Mouse (Mus musculus) embryonic fibroblast, embryonic 13.5 days (primary cell): ENCODE data around the gene Fam19a2. TPM values are rescaled to one million over a fixed set of nuclear protein-coding genes. Genes with fewer than 3 reads are reported as not detected.

Source experiments
- H3K27ac ChIP-seq: 2 replicates; pipeline ENCODE4 v1.5.1; 2012; ENCODE audit warnings: low read length, control low read depth, inconsistent platforms; ENCODE audit not compliant: insufficient read depth
- H3K4me1 ChIP-seq: 2 replicates; pipeline ENCODE4 v1.6.1; 2011; ENCODE audit warnings: low read length; ENCODE audit not compliant: control insufficient read depth, insufficient read depth
- H3K4me3 ChIP-seq: 2 replicates; pipeline ENCODE4 v1.5.1; 2011; ENCODE audit warnings: mild to moderate bottlenecking, control low read depth, low read length; ENCODE audit not compliant: insufficient read depth
- CTCF ChIP-seq: IDR thresholded peaks from 2 replicates; pipeline ENCODE4 v1.5.1; 2011; ENCODE audit warnings: mild to moderate bottlenecking, control low read depth, low read length, moderate library complexity, borderline replicate concordance; ENCODE audit not compliant: insufficient read depth
- POLR2A ChIP-seq: IDR thresholded peaks from 2 replicates; pipeline ENCODE4 v1.6.1; 2011; ENCODE audit warnings: low read depth, mild to moderate bottlenecking, control low read depth, low read length, moderate library complexity
- polyA plus RNA-seq: library from polyadenylated mRNA; stranded (reverse); fragments of >200 nt; gene quantifications from 2 replicates; pipeline ENCODE4 v1.2.4, GENCODE M21; 2011; ENCODE audit warnings: low read depth; ENCODE audit not compliant: missing spikeins, insufficient read length

The Fam19a2 gene
- polyA plus RNA-seq, 1 experiment = 0.77 TPM

DNA sequence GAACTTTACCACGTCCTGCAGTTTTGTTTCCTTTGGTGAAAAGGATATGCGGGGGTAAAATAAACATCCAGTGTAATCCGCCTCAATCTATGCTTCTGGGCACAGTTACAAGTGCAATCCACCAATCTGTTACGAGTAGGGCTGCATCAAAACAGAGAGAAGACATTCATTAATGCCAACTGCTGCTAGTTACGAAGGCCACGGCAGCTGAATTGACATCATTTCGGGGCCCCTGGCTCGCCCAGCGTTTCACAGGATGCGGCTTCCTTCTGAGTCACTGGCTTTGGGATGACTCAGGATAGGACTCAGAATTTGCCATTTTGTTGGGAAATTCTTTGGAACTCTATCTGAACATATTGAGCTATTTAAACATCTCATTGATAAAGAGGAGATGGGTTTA lies 4.8 kb downstream of the Fam19a2 start:
- Histone ChIP-seq H3K27ac (no peak overlapping the region; the same call in 1 of the 2 replicates), H3K4me3 (no peak overlapping the region), H3K4me1 (peaks cover 4% of the 10 kb centered on the region; the same call in 1 of the 2 replicates)
- TF ChIP-seq CTCF (no peak), POLR2A (no peak)

DNA sequence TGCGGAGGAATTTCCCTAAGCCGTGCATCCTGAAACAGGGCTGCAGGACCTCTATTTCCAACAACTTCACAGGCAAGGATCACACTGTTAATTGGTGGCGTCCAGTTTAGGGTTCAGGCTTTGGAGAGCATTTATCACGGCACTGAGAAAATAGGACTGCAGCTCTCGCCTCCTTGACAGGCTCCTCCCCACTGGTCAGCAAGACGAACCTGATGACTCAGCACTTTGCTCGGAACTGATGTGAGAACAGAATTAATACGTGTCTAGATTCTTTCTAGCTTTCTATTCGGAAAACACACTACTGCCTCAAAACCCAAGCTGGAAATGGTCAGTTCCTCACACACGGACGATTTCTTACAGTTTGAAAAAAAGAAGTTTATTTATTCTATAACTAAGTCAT lies 10.8 kb downstream of the Fam19a2 start:
- no peaks in the 10 kb centered on the region for H3K4me1 ChIP-seq
- H3K4me3 ChIP-seq = no peak overlapping the region
- no peak overlapping the region for H3K27ac ChIP-seq
- TF ChIP-seq POLR2A = no peak
- TF ChIP-seq CTCF = no peak

DNA sequence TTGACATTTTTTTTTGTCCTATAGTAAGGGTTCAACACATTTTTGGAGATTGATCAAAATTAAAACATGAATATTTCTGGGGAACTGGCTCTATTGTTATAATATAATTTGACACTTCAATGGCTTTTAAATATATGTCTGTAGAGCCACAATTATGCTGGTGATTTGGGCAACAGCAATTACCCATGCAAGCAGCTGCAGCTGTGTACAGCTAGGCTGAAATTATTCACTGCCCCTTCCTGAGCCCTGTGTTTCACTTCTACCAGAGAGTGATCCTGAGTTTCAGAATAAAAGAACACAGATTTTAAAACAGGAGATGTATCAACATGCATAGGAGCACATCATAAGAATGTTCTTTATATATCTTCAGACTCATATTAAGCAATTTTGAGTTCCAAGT lies 43.5 kb downstream of the Fam19a2 start:
- TF ChIP-seq POLR2A (no peak), CTCF (no peak)
- H3K4me3 ChIP-seq = no peak overlapping the region
- no peaks in the 10 kb centered on the region for H3K4me1 ChIP-seq
- H3K27ac ChIP-seq = no peak overlapping the region

DNA sequence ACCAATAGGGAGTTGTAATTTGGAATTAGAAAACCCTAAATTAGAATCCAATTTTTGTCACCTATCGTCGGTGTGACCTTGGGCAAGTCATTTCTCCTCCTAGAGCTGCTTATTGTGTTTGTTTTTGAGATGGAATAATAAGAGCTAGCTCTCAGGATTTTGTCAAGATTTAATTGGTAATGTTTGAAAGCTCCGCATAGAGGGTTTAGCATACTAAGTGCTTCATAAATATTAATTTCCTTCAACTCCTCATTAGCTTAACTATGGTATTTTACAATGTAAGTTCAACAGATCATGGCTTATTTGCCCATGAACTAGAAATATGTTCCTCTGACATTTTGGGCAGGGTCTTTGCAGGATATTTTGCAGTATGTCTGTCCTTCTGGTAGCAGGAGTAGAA lies 62.5 kb downstream of the Fam19a2 start:
- TF ChIP-seq POLR2A (no peak), CTCF (no peak)
- H3K4me3 ChIP-seq = no peak overlapping the region
- no peaks in the 10 kb centered on the region for H3K4me1 ChIP-seq
- no peak overlapping the region for H3K27ac ChIP-seq

DNA sequence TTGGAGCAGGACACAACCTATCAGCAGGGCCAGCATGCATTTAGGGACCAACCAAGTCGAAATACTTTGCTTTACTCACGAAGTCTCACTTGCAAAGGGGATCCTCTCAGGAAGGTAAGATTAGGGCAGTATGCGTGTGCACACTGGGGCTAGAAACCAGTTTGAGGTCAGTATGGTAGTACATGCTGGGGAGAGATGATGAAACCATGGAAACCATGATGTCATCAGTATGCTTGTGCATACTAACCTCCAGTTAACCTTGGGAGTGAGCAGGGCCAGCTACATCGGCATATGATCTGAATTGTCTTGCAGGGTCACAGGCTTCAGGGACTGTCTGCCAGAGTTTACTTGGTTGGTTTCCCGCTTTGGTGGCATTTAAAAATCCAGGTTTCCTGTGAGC lies 77.5 kb downstream of the Fam19a2 start:
- Histone ChIP-seq H3K4me3 (no peak overlapping the region), H3K27ac (no peak overlapping the region), H3K4me1 (no peaks in the 10 kb centered on the region)
- TF ChIP-seq CTCF (no peak), POLR2A (no peak)

DNA sequence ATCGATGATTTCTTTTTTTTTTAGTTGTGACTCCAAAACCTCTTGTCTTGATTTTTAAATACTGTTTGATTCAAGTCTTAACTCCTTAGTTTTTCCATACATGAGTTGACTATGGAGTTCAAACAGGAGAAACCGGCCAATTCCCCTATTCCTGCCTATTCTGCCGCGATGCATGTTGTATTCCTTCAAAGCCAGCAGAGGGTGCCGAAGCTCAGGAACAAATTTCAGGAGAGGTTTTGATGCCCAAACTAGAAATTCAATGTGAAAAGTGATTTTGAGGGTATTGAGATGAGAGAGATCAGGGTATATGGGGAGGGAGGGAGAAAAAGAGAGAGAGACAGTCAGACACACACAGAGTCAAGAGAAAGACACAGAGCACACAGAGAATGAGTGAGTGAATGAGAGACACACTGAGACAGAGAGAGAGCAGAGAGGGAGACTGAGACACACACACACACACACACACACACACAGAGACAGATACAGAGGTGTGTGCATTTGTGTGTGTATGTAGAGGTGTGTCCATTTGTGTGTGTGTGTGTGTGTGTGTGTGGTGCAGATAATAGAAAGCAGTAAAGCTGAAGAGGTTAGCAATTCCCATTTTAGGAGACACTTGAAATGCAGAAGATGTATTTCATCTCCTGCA lies 78.9 kb downstream of the Fam19a2 start:
- H3K4me3 ChIP-seq = no peak overlapping the region
- no peaks in the 10 kb centered on the region for H3K4me1 ChIP-seq
- H3K27ac ChIP-seq = no peak overlapping the region
- TF ChIP-seq CTCF = 0 out of 2 replicates have a peak, but pooled peaks have one; percentile 9
- no peak for TF ChIP-seq POLR2A

DNA sequence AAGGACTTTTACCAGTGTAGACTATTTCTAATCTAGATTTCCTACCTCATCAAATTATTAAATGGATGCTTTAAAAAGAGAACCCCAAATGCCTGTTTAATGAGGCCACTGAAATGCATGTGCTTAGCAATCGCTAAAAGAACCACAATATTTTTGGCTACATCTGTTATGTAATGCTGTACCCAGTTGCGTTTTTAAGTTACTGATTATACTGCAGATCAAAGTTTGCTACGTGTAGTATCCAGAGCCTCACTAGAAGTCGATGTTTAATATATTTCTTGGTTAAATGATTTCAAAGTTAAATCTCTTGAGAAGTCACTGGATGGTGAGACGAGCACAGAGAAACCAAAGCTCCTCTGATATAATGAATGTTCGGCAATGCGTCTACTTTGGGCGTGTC lies 82.5 kb downstream of the Fam19a2 start:
- no peak overlapping the region for H3K4me3 ChIP-seq
- no peak overlapping the region for H3K27ac ChIP-seq
- no peaks in the 10 kb centered on the region for H3K4me1 ChIP-seq
- TF ChIP-seq CTCF (no peak), POLR2A (no peak)

DNA sequence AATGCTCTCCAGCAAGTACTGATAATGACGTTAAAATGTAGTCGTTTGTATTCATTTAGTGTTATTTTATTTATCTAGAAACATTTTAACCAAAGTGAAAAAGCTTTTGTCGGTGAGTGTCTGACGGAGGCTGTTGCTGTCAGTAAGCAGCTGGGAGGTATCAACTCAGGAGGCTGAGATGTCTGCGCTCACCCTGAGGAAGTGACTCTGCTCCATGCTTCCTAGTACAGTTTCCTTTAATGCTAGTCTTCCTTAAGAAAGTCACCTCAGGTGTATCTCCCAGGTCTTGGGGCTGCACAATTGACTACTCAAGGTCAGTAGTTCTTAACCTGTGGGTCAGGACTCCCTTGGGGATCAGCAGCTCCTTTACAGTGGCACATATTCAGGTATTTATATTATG lies 89.9 kb downstream of the Fam19a2 start:
- Histone ChIP-seq H3K4me3 (no peak overlapping the region), H3K27ac (no peak overlapping the region), H3K4me1 (no peaks in the 10 kb centered on the region)
- TF ChIP-seq POLR2A = no peak
- TF ChIP-seq CTCF = no peak

DNA sequence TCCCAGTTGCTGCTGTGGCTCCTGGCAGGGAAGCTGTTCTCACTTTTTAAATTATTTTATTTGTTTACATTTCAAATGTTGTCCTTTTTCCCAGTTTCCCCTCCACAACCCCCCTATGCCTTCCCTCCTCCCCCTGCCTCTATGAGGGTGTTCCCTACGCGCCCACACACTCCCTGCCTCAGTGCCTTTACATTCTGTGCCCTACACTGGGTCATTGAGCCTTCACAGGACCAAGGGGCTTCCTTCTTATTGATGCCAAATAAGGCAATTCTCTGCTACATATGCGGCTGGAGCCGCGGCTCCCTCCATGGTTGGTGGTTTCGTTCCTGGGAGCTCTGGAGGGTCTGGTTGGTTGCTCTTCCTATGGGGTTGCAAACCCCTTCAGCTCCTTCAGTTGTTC lies 93.2 kb downstream of the Fam19a2 start:
- Histone ChIP-seq H3K4me1 (no peaks in the 10 kb centered on the region), H3K27ac (no peak overlapping the region), H3K4me3 (no peak overlapping the region)
- no peak for TF ChIP-seq POLR2A
- TF ChIP-seq CTCF = no peak

DNA sequence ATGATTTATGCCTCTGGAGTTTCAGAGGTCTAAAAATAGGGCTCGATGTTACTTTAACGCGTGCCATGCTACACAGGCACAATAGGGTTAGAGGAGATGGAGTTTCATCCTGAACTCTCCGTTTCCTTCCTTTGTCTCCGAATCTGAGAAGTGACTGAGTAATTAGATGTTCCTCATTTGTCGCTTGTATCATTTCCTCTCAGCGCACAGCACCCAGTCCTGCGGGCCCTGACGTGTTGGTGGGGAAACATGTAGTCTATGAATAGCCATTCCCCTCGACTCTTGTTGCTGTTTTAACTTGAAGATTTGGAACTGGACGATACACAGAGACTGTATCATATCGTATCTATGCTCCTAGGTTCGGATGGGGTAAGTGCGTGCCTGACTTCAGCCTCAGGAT lies 96.7 kb downstream of the Fam19a2 start:
- Histone ChIP-seq H3K4me3 (no peak overlapping the region), H3K27ac (no peak overlapping the region), H3K4me1 (no peaks in the 10 kb centered on the region)
- TF ChIP-seq CTCF (no peak), POLR2A (no peak)
